7 mouse cellular contexts compared by ENCODE assay signal in the genomic region with DNA sequence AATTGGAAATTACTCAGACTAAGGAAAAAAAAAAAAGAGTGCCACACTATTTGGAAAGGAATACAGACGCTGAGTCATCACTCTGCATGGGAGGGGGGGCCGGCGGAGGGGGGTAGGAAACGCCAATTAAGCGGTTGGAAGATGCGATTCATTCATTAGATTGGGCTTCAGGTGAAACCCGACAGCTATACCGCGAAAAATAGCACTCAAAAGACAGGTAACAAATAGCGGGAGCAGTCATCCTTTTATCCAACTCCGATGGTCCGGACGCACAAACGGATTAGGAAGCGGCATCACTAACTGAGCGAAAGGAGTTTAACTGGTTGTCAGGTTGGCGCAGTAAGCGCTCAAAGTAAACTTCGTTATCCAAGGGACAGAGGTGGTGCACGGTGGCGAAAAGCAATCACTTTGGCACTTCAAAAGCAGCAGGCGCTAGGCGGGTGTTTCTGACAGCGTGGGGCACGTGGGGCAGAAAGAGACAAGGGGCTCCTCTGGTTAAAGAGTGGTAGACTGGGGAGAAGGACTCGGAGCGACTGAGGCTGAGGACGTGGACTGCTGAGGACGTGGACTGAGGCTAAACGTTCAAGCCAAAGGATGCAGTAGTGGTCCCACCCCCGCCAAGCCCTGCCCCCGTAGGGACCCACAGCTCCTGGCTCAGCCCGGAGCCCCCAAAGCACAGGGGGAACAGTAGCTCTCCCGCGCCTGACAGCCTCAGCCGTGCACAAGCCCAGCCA. TPM values are rescaled to one million over a fixed set of nuclear protein-coding genes. Genes with fewer than 3 reads are reported as not detected.
DNase-seq lines count a peak whose midpoint lies in the region; ATAC-seq and TF ChIP-seq lines count a peak whose summit lies in the region.

No protein-coding gene starts in this region.

- H3K4me3 ChIP-seq in forebrain, embryonic 14.5 days (ENCODE audit: low read depth, low read length), result peak overlapping the region; percentile 86
- H3K4me3 ChIP-seq in hindbrain, embryonic 14.5 days (replicated peaks; ENCODE audit: low read length), result peak overlapping the region; percentile 86
- H3K4me3 ChIP-seq in macrophage (ENCODE audit: inconsistent target), result peak overlapping the region; percentile 82

- peaks cover 58% of the 10 kb centered on the region for H3K79me2 ChIP-seq in macrophage (ENCODE audit: inconsistent target)

- H3K9ac ChIP-seq in forebrain, embryonic 14.5 days (ENCODE audit: low read length), result peak overlapping the region; percentile 87
- peak overlapping the region; percentile 86 for H3K9ac ChIP-seq in hindbrain, embryonic 14.5 days

- H3K36me3 ChIP-seq in forebrain, embryonic 14.5 days (ENCODE audit: control insufficient read depth, insufficient read depth, low read length), result no peaks in the 10 kb centered on the region
- H3K36me3 ChIP-seq in hindbrain, embryonic 14.5 days (replicated peaks; ENCODE audit: control insufficient read depth, insufficient read depth), result no peaks in the 10 kb centered on the region
- no peaks in the 10 kb centered on the region for H3K36me3 ChIP-seq in macrophage (ENCODE audit: inconsistent target)

- peak; percentile 35 for DNase-seq in MEL-GATA-1-ER (ENCODE audit: extremely low read depth, low read depth)
- DNase-seq in brain, embryonic 14.5 days (ENCODE audit: low read depth), result peak; percentile 62
- DNase-seq in forebrain, embryonic 14.5 days (ENCODE audit: low spot score), result peak; percentile 33
- DNase-seq in hindbrain, embryonic 14.5 days (ENCODE audit: low spot score), result peak; percentile 43
- DNase-seq in left cerebral cortex, adult 8-10 months (ENCODE audit: low spot score in 2 of 2), result peak; percentile 14 to 36
- peak; percentile 53 for DNase-seq in spleen, adult 12 weeks (ENCODE audit: low spot score)

- no peak for TF ChIP-seq POLR2A in brain, embryonic 14.5 days (IDR thresholded peaks at IDR 0.05; ENCODE audit: borderline replicate concordance, extremely low read depth, insufficient read depth, insufficient read length, poor library complexity, severe bottlenecking)

- TF ChIP-seq CTCF in brain, embryonic 14.5 days (IDR thresholded peaks at IDR 0.05; ENCODE audit: borderline replicate concordance, extremely low read depth, insufficient read depth, insufficient read length), result no peak

- H3K9me3 ChIP-seq in forebrain, embryonic 14.5 days (replicated peaks; ENCODE audit: control insufficient read depth, low read length), result no peaks in the 10 kb centered on the region
- no peaks in the 10 kb centered on the region for H3K9me3 ChIP-seq in hindbrain, embryonic 14.5 days (ENCODE audit: control insufficient read depth, low read length)

- peaks cover 18% of the 10 kb centered on the region; the same call in 1 of the 2 replicates for H3K4me1 ChIP-seq in forebrain, embryonic 14.5 days (ENCODE audit: control insufficient read depth, insufficient read depth, low read length)
- H3K4me1 ChIP-seq in hindbrain, embryonic 14.5 days (replicated peaks; ENCODE audit: control insufficient read depth, insufficient read depth, low read length), result peaks cover 27% of the 10 kb centered on the region

- H3K27ac ChIP-seq in forebrain, embryonic 14.5 days (ENCODE audit: low read depth, low read length), result peak overlapping the region; percentile 90
- peak overlapping the region; percentile 90 for H3K27ac ChIP-seq in hindbrain, embryonic 14.5 days
- peak overlapping the region; percentile 87 for H3K27ac ChIP-seq in macrophage

- no peaks in the 10 kb centered on the region for H3K27me3 ChIP-seq in forebrain, embryonic 14.5 days (replicated peaks; ENCODE audit: control insufficient read depth, insufficient read depth, low read length)
- no peaks in the 10 kb centered on the region for H3K27me3 ChIP-seq in hindbrain, embryonic 14.5 days (ENCODE audit: control insufficient read depth, insufficient read depth, low read length)

- peak overlapping the region; percentile 82 for H3K4me2 ChIP-seq in forebrain, embryonic 14.5 days (ENCODE audit: low read length)
- peak overlapping the region; percentile 89 for H3K4me2 ChIP-seq in hindbrain, embryonic 14.5 days (replicated peaks)

- peak; percentile 2; the same call in 1 of the 2 replicates for ATAC-seq in forebrain, embryonic 14.5 days
- peak; percentile 1; the same call in 1 of the 2 replicates for ATAC-seq in hindbrain, embryonic 14.5 days (ENCODE audit: low FRiP score)

- under 1% methylated on average over 36 of the region's 36 CpGs for WGBS in forebrain, embryonic 14.5 days
- under 1% methylated on average over 36 of the region's 36 CpGs for WGBS in hindbrain, embryonic 14.5 days
- under 1% methylated on average over 36 of the region's 36 CpGs for WGBS in macrophage (ENCODE audit: missing documents)

RNA-seq across cellular contexts. Expression of gene Tial1, which starts 1.2 kb away (rescaled TPM):
- polyA plus RNA-seq in brain, embryonic 14.5 days (2012; rRNA removed), result 141 and 169 TPM in 2 replicates
- 30.6 and 34.6 TPM in 2 replicates for polyA plus RNA-seq in forebrain, embryonic 14.5 days (2014; fragmentation: Nextera tagmentation; extraction: Ambion mirVana)
- 33.7 and 37.1 TPM in 2 replicates for polyA plus RNA-seq in hindbrain, embryonic 14.5 days (2014; fragmentation: Nextera tagmentation; extraction: Ambion mirVana)
- 100 to 1,000 TPM in 1 of 4 experiments, 10 to 100 TPM in 3; 95.4 to 105 (median 96.3) TPM for total RNA-seq in left cerebral cortex, adult 8-10 months (2022)
- 100 to 1,000 TPM; 134 to 314 (median 197) TPM for total RNA-seq in macrophage (2018; cell fraction: chromatin; rRNA removed)
- 10 to 100 TPM; 33.4 to 56.3 (median 43.4) TPM for total RNA-seq in macrophage (2018; cell fraction: cytosol; rRNA removed)
- total RNA-seq in macrophage (2018; cell fraction: nucleus; rRNA removed), result 100 to 1,000 TPM in 15 of 26 experiments, 10 to 100 TPM in 11; 55.8 to 208 (median 138) TPM
- 52.9 to 67.1 TPM (median 56.1 TPM) in 3 replicates for polyA plus RNA-seq in macrophage (2018)

RNA-seq across cellular contexts. Expression of gene Rgs10, which starts 41.7 kb away (rescaled TPM):
- polyA plus RNA-seq in brain, embryonic 14.5 days (2012; rRNA removed), result 22.8 and 29.1 TPM in 2 replicates
- polyA plus RNA-seq in forebrain, embryonic 14.5 days (2014; fragmentation: Nextera tagmentation; extraction: Ambion mirVana), result 21.8 and 22.5 TPM in 2 replicates
- 56.7 and 56.9 TPM in 2 replicates for polyA plus RNA-seq in hindbrain, embryonic 14.5 days (2014; fragmentation: Nextera tagmentation; extraction: Ambion mirVana)
- 10 to 100 TPM; 50.1 to 65.5 (median 59.0) TPM for total RNA-seq in left cerebral cortex, adult 8-10 months (2022)
- 100 to 1,000 TPM in 5 of 26 experiments, 10 to 100 TPM in 21; 21.3 to 162 (median 50.2) TPM for total RNA-seq in macrophage (2018; cell fraction: chromatin; rRNA removed)
- 100 to 1,000 TPM; 149 to 501 (median 221) TPM for total RNA-seq in macrophage (2018; cell fraction: cytosol; rRNA removed)
- 100 to 1,000 TPM in 3 of 26 experiments, 10 to 100 TPM in 23; 24.5 to 128 (median 54.6) TPM for total RNA-seq in macrophage (2018; cell fraction: nucleus; rRNA removed)
- 269 to 404 TPM (median 315 TPM) in 3 replicates for polyA plus RNA-seq in macrophage (2018)

Comparison
In these comparisons a context has a peak if more than half of its experiments do, and no peak if none do; other contexts are left out.
1. Peak in every context shown above with its lines: DNase-seq, ATAC-seq, H3K4me3 ChIP-seq and H3K27ac ChIP-seq.